24 mouse cellular contexts compared by ENCODE assay signal in the genomic region with DNA sequence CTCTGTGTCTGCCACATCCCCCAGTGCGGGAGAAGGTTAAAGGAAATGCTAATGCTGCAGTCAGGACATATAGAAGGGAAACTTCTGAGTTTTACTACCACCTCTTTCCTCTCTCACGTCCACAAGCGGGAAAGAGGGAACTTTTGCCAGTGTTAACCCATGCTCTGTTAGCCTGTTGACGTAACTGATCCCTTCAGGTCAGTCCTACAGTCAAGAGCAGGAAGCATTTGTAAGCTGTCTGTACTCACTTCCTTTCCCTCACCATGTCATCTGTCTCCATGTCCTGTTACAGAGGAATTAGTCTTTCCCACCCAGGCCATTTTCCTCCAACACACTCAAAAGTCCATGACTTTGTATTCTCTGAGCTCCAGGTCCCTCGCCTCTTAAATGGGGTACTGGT.
DNase-seq lines count a peak whose midpoint lies in the region; ATAC-seq and TF ChIP-seq lines count a peak whose summit lies in the region.
"Had no signal": no experiment of that assay in that cellular context is flagged by ENCODE, and none has a peak within 500 bp of the region (broad histone marks: within the 10 kb centered on the region; RNA-seq: fewer than 3 reads in every experiment).

No protein-coding gene starts in this region.

- H3K9ac ChIP-seq in limb, embryonic 11.5 days (ENCODE audit: low read length) = no peak overlapping the region
- no peak overlapping the region for H3K9ac ChIP-seq in lung, postnatal 0 days (replicated peaks; ENCODE audit: low read depth)
- H3K9ac ChIP-seq: heart, embryonic 15.5 days; hindbrain, embryonic 15.5 days; intestine, embryonic 15.5 days; limb, embryonic 15.5 days; neural tube, embryonic 13.5 days had no signal

- H3K9me3 ChIP-seq in limb, embryonic 11.5 days (ENCODE audit: control insufficient read depth, low read length) = no peaks in the 10 kb centered on the region
- H3K9me3 ChIP-seq in limb, embryonic 10.5 days (replicated peaks) = no peaks in the 10 kb centered on the region
- H3K9me3 ChIP-seq in lung, postnatal 0 days (ENCODE audit: low read length) = no peaks in the 10 kb centered on the region
- H3K9me3 ChIP-seq: heart, embryonic 15.5 days; hindbrain, embryonic 15.5 days; intestine, embryonic 15.5 days; limb, embryonic 15.5 days; neural tube, embryonic 13.5 days had no signal

- WGBS in limb, embryonic 11.5 days = 81% methylated on average over 5 of the region's 5 CpGs
- WGBS in limb, embryonic 10.5 days = 77% methylated on average over 5 of the region's 5 CpGs
- WGBS in lung, postnatal 0 days = 29% methylated on average over 5 of the region's 5 CpGs
- WGBS in lung, adult 2 months = 44% methylated on average over 5 of the region's 5 CpGs

- H3K4me3 ChIP-seq in limb, embryonic 11.5 days (ENCODE audit: low read depth, low read length) = no peak overlapping the region
- H3K4me3 ChIP-seq in limb, embryonic 10.5 days = no peak overlapping the region
- H3K4me3 ChIP-seq in lung, postnatal 0 days (ENCODE audit: low read depth, low read length) = no peak overlapping the region
- no peak overlapping the region for H3K4me3 ChIP-seq in lung, adult 2 months (replicated peaks; ENCODE audit: extremely low read depth, low read depth, low read length)
- H3K4me3 ChIP-seq: heart, embryonic 15.5 days; hindbrain, embryonic 15.5 days; intestine, embryonic 15.5 days; limb, embryonic 15.5 days; neural tube, embryonic 13.5 days had no signal

- H3K36me3 ChIP-seq in limb, embryonic 11.5 days (ENCODE audit: control insufficient read depth, insufficient read depth, low read length) = no peaks in the 10 kb centered on the region
- H3K36me3 ChIP-seq in limb, embryonic 10.5 days = no peaks in the 10 kb centered on the region
- H3K36me3 ChIP-seq in lung, postnatal 0 days (ENCODE audit: insufficient read depth, low read length) = no peaks in the 10 kb centered on the region
- H3K36me3 ChIP-seq: heart, embryonic 15.5 days; hindbrain, embryonic 15.5 days; intestine, embryonic 15.5 days; limb, embryonic 15.5 days; neural tube, embryonic 13.5 days had no signal

- ATAC-seq in limb, embryonic 11.5 days (ENCODE audit: insufficient number of reproducible peaks, low FRiP score, low TSS enrichment, low read depth) = no peak
- peak; percentile 32 for ATAC-seq in lung, postnatal 0 days
- ATAC-seq in erythroblast, adult 5-6 weeks (replicated peaks; ENCODE audit: low FRiP score, poor library complexity, severe bottlenecking) = no peak
- ATAC-seq: forebrain, embryonic 14.5 days; intestine, embryonic 15.5 days had no signal

- H3K4me2 ChIP-seq in limb, embryonic 11.5 days (ENCODE audit: low read depth, severe bottlenecking) = no peak overlapping the region
- H3K4me2 ChIP-seq in lung, postnatal 0 days (replicated peaks; ENCODE audit: low read depth, low read length) = no peak overlapping the region
- H3K4me2 ChIP-seq: heart, embryonic 15.5 days; hindbrain, embryonic 15.5 days; intestine, embryonic 15.5 days; limb, embryonic 15.5 days; neural tube, embryonic 13.5 days had no signal

- TF ChIP-seq POLR2A in lung, adult 2 months (IDR thresholded peaks at IDR 0.05; ENCODE audit: borderline replicate concordance, extremely low read depth, low read depth, low read length) = no peak

- H3K27me3 ChIP-seq in limb, embryonic 11.5 days (ENCODE audit: control insufficient read depth, insufficient read depth, low read length) = no peaks in the 10 kb centered on the region
- no peaks in the 10 kb centered on the region for H3K27me3 ChIP-seq in limb, embryonic 10.5 days (ENCODE audit: low read depth, poor library complexity, severe bottlenecking)
- H3K27me3 ChIP-seq in lung, postnatal 0 days (replicated peaks; ENCODE audit: insufficient read depth, low read length) = no peaks in the 10 kb centered on the region
- H3K27me3 ChIP-seq: heart, embryonic 15.5 days; hindbrain, embryonic 15.5 days; intestine, embryonic 15.5 days; limb, embryonic 15.5 days; neural tube, embryonic 13.5 days had no signal

- no peak for TF ChIP-seq CTCF in lung, postnatal 0 days (IDR thresholded peaks at IDR 0.05)
- TF ChIP-seq CTCF in lung, adult 2 months (IDR thresholded peaks at IDR 0.05; ENCODE audit: insufficient read depth, low read length) = no peak

- no peak overlapping the region for H3K27ac ChIP-seq in limb, embryonic 11.5 days (replicated peaks; ENCODE audit: low read depth, low read length)
- H3K27ac ChIP-seq in limb, embryonic 10.5 days = no peak overlapping the region
- no peak overlapping the region for H3K27ac ChIP-seq in lung, postnatal 0 days (ENCODE audit: low read length)
- H3K27ac ChIP-seq: heart, embryonic 15.5 days; hindbrain, embryonic 15.5 days; intestine, embryonic 15.5 days; limb, embryonic 15.5 days; neural tube, embryonic 13.5 days had no signal

- H3K4me1 ChIP-seq in limb, embryonic 11.5 days (ENCODE audit: control insufficient read depth, insufficient read depth, low read length) = no peaks in the 10 kb centered on the region
- H3K4me1 ChIP-seq in limb, embryonic 10.5 days = no peaks in the 10 kb centered on the region
- H3K4me1 ChIP-seq in lung, postnatal 0 days (ENCODE audit: insufficient read depth, low read depth, low read length) = no peaks in the 10 kb centered on the region
- H3K4me1 ChIP-seq in lung, adult 2 months (ENCODE audit: control insufficient read depth, insufficient read depth, low read length) = no peaks in the 10 kb centered on the region
- H3K4me1 ChIP-seq: heart, embryonic 15.5 days; hindbrain, embryonic 15.5 days; intestine, embryonic 15.5 days; limb, embryonic 15.5 days; neural tube, embryonic 13.5 days had no signal

- DNase-seq in limb, embryonic 11.5 days (ENCODE audit: low spot score) = peak; percentile 18
- DNase-seq in limb, embryonic 10.5 days (ENCODE audit: low spot score) = no peak
- peak; percentile 37 for DNase-seq in lung, postnatal 0 days (ENCODE audit: low spot score)
- DNase-seq in lung, adult 2 months = no peak
- peak; percentile 5 for DNase-seq in induced T-regulatory cell, adult 2 months (ENCODE audit: low read depth)
- no peak for DNase-seq in right cerebral cortex, adult 2 months (ENCODE audit: low spot score in 2 of 2)
- DNase-seq: adrenal gland, postnatal 25 days; cerebellum, adult 8-10 months; cerebellum, postnatal 36 days; gastrocnemius, postnatal 10 days; heart, adult 18-20 months; kidney, adult 9 months; kidney, postnatal 36 days; lung, adult 18-20 months; midbrain, embryonic 14.5 days; right cerebral cortex, postnatal 4 days; thymus, postnatal 14 days had no signal

- TF ChIP-seq EP300 in lung, postnatal 0 days (IDR thresholded peaks at IDR 0.05) = no peak

Comparison
In these comparisons a context has a peak if more than half of its experiments do, and no peak if none do; other contexts are left out.
1. DNase-seq: peak in limb, embryonic 11.5 days (single experiment), lung, postnatal 0 days (single experiment) and induced T-regulatory cell, adult 2 months (single experiment); none in limb, embryonic 10.5 days (single experiment), lung, adult 2 months (single experiment) and right cerebral cortex, adult 2 months (0 of 2).